Mouse (Mus musculus) ES-Bruce4 (cell line): ENCODE data around the gene Ets2. TPM values are rescaled to one million over a fixed set of nuclear protein-coding genes. Genes with fewer than 3 reads are reported as not detected.
"Not testable (repeated sequence)": the region's sequence is repeated elsewhere in the genome, so short reads cannot be mapped to it uniquely, and the experiment has no call there.

Source experiments
- H3K27ac ChIP-seq: 2 replicates; pipeline ENCODE4 v1.5.1; 2012; ENCODE audit warnings: low read length, inconsistent platforms; ENCODE audit not compliant: insufficient read depth
- H3K27me3 ChIP-seq: 2 replicates; pipeline ENCODE4 v1.6.1; 2012; ENCODE audit warnings: mild to moderate bottlenecking, low read length, inconsistent platforms; ENCODE audit not compliant: control insufficient read depth, poor library complexity, insufficient read depth, severe bottlenecking
- H3K36me3 ChIP-seq: 2 replicates; pipeline ENCODE4 v1.6.1; 2012; ENCODE audit warnings: inconsistent platforms, mild to moderate bottlenecking, low read length, moderate library complexity; ENCODE audit not compliant: control insufficient read depth, poor library complexity, insufficient read depth, severe bottlenecking
- H3K4me1 ChIP-seq: one replicate; pipeline ENCODE4 v1.8.1; 2011; ENCODE audit warnings: low read length; ENCODE audit not compliant: control insufficient read depth, insufficient read depth
- H3K4me3 ChIP-seq: 2 replicates; pipeline ENCODE4 v1.5.1; 2011; ENCODE audit warnings: low read depth, mild to moderate bottlenecking, low read length
- H3K9ac ChIP-seq: 2 replicates; pipeline ENCODE4 v1.6.1; 2012; ENCODE audit warnings: low read depth, mild to moderate bottlenecking, inconsistent platforms; ENCODE audit not compliant: poor library complexity, severe bottlenecking
- H3K9me3 ChIP-seq: replicated peaks from 2 replicates; pipeline ENCODE4 v1.6.1; 2012; ENCODE audit warnings: mild to moderate bottlenecking, low read length, inconsistent platforms; ENCODE audit not compliant: control insufficient read depth, poor library complexity, insufficient read depth, severe bottlenecking
- CTCF ChIP-seq: IDR thresholded peaks from one replicate; pipeline ENCODE4 v1.8.1; 2011; ENCODE audit warnings: low read depth, low read length
- EP300 ChIP-seq: IDR thresholded peaks from 2 replicates; pipeline ENCODE4 v1.6.1; 2011; ENCODE audit warnings: low read depth, low read length; ENCODE audit not compliant: insufficient read depth
- POLR2A ChIP-seq: IDR thresholded peaks from one replicate; pipeline ENCODE4 v1.8.1; 2011; ENCODE audit warnings: low read length; ENCODE audit not compliant: insufficient read depth
- polyA plus RNA-seq: library from polyadenylated mRNA; stranded (reverse); fragments of >200 nt; gene quantifications from 2 replicates; pipeline ENCODE4 v1.2.4, GENCODE M21; 2011; ENCODE audit warnings: low read depth; ENCODE audit not compliant: missing spikeins, insufficient read depth, insufficient read length

The Ets2 gene
- polyA plus RNA-seq, 1 experiment, result 32.5 TPM

- TF ChIP-seq EP300 (no peak), CTCF (no peak), POLR2A (no peak)
- H3K27me3 ChIP-seq, result no peaks in the 10 kb centered on the region
- H3K27ac ChIP-seq, result no peak overlapping the region
- peaks cover 6% of the 10 kb centered on the region for H3K4me1 ChIP-seq
- H3K36me3 ChIP-seq, result no peaks in the 10 kb centered on the region
- no peak overlapping the region for H3K9ac ChIP-seq
- no peak overlapping the region for H3K4me3 ChIP-seq
- H3K9me3 ChIP-seq, result no peaks in the 10 kb centered on the region
Measured at GRCm38 (mm10) chr16:95761742-95762141, 59.9 kb downstream of the Ets2 start.

- no peak overlapping the region for H3K27ac ChIP-seq
- TF ChIP-seq CTCF (no peak), POLR2A (no peak), EP300 (no peak)
- no peaks in the 10 kb centered on the region for H3K9me3 ChIP-seq
- H3K4me1 ChIP-seq, result peaks cover 12% of the 10 kb centered on the region
- H3K36me3 ChIP-seq, result no peaks in the 10 kb centered on the region
- no peak overlapping the region for H3K4me3 ChIP-seq
- no peaks in the 10 kb centered on the region for H3K27me3 ChIP-seq
- no peak overlapping the region for H3K9ac ChIP-seq
Measured at GRCm38 (mm10) chr16:95763201-95763600, 61.3 kb downstream of the Ets2 start.

- H3K27me3 ChIP-seq, H3K27ac ChIP-seq, H3K9me3 ChIP-seq, H3K4me3 ChIP-seq, H3K36me3 ChIP-seq, H3K9ac ChIP-seq: not testable (repeated sequence)
- H3K4me1 ChIP-seq, result peaks cover 12% of the 10 kb centered on the region
Measured at GRCm38 (mm10) chr16:95764041-95764440, 62.2 kb downstream of the Ets2 start.

GRCm38 (mm10) chr16:95766181-95766580, 64.3 kb downstream of the Ets2 start:
- Histone ChIP-seq H3K9ac (no peak overlapping the region), H3K27me3 (no peaks in the 10 kb centered on the region), H3K4me3 (no peak overlapping the region), H3K36me3 (no peaks in the 10 kb centered on the region), H3K4me1 (peaks cover 10% of the 10 kb centered on the region), H3K27ac (peak overlapping the region; percentile 95; the same call in 1 of the 2 replicates), H3K9me3 (no peaks in the 10 kb centered on the region)
- TF ChIP-seq CTCF (no peak), EP300 (no peak), POLR2A (no peak)

DNA sequence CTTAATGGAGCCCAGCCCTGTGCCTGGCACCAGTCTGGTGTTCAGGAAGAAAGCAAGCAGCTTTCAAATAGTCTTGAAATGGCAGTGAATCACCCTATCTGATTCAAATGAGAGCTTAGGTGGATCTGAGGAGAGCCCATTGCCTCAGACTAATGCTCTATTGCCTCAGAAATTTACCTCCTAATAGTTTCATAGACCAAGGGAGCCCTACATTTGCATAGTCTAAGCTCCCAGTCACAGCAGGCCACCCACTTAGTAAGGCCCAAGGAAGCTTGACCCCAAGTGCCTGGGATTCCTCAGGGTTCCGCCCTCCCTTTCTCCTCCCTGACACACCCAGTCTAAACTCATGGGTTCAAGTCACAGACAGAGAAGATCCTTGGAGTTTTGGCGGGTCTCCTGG, 65.4 kb downstream of the Ets2 start:
- H3K9me3 ChIP-seq, result no peaks in the 10 kb centered on the region
- peaks cover 10% of the 10 kb centered on the region for H3K4me1 ChIP-seq
- H3K27ac ChIP-seq, result peak overlapping the region; percentile 95
- TF ChIP-seq POLR2A (no peak), EP300 (peak; percentile 81)
- H3K9ac ChIP-seq, result no peak overlapping the region
- no peaks in the 10 kb centered on the region for H3K36me3 ChIP-seq
- no peak overlapping the region for H3K4me3 ChIP-seq
- H3K27me3 ChIP-seq, result no peaks in the 10 kb centered on the region

GRCm38 (mm10) chr16:95769066-95769995, 67.5 kb downstream of the Ets2 start:
- Histone ChIP-seq H3K36me3 (no peaks in the 10 kb centered on the region), H3K27me3 (no peaks in the 10 kb centered on the region), H3K9ac (no peak overlapping the region), H3K27ac (peak overlapping the region; percentile 13; the same call in 1 of the 2 replicates), H3K4me3 (peak overlapping the region; percentile 26), H3K9me3 (no peaks in the 10 kb centered on the region), H3K4me1 (peaks cover 10% of the 10 kb centered on the region)
- no peak for TF ChIP-seq EP300
- no peak for TF ChIP-seq POLR2A
- TF ChIP-seq CTCF, result no peak
